Mouse (Mus musculus) adrenal gland, postnatal 10 days (tissue): Measurements from ENCODE around the gene Tnn. TPM values are rescaled to one million over a fixed set of nuclear protein-coding genes. Genes with fewer than 3 reads are reported as not detected.

Experiments used
- DNase-seq: peaks from one replicate; pipeline ENCODE4 v3.0.0; 2021; ENCODE audit warnings: mixed read lengths
- total RNA-seq, 2 experiments: library from RNA; stranded (reverse); gene quantifications; 2 replicates each; pipeline ENCODE4 v1.2.3; 2021

The Tnn gene
- total RNA-seq, 2 experiments from 2014 or later = 0.48 to 4.5 TPM

GRCm38 (mm10) chr1:160080800-160081436, 72.5 kb downstream of the Tnn start:
- peak; percentile 89 for DNase-seq

GRCm38 (mm10) chr1:160078882-160079661, 74.3 kb downstream of the Tnn start:
- peak; percentile 60 for DNase-seq

GRCm38 (mm10) chr1:160064547-160065144, 88.7 kb downstream of the Tnn start:
- DNase-seq = no peak

GRCm38 (mm10) chr1:160061725-160062366, 91.5 kb downstream of the Tnn start:
- peak; percentile 58 for DNase-seq

GRCm38 (mm10) chr1:160061321-160061720, 92.1 kb downstream of the Tnn start:
- no peak for DNase-seq

- no peak for DNase-seq
These were observed 92.8 kb downstream of the Tnn start for GRCm38 (mm10) chr1:160060542-160060941.

- DNase-seq = no peak
These were observed 93.5 kb downstream of the Tnn start for GRCm38 (mm10) chr1:160059908-160060307.

GRCm38 (mm10) chr1:160057657-160058056, 95.7 kb downstream of the Tnn start:
- DNase-seq = no peak

GRCm38 (mm10) chr1:160054366-160055078, 98.9 kb downstream of the Tnn start:
- DNase-seq = no peak

GRCm38 (mm10) chr1:160053510-160054305, 99.7 kb downstream of the Tnn start:
- no peak for DNase-seq

- no peak for DNase-seq
These were observed 100.6 kb downstream of the Tnn start for GRCm38 (mm10) chr1:160052556-160053315.

- DNase-seq = no peak
These were observed 102.5 kb downstream of the Tnn start for GRCm38 (mm10) chr1:160050898-160051297.

GRCm38 (mm10) chr1:160049131-160049880, 104.1 kb downstream of the Tnn start:
- DNase-seq = no peak

- no peak for DNase-seq
These were observed 105.9 kb downstream of the Tnn start for GRCm38 (mm10) chr1:160047481-160047931.

GRCm38 (mm10) chr1:160046786-160047185, 106.6 kb downstream of the Tnn start:
- peak; percentile 59 for DNase-seq

- no peak for DNase-seq
These were observed 107.4 kb downstream of the Tnn start for GRCm38 (mm10) chr1:160045971-160046370.

- DNase-seq = peak; percentile 64
These were observed 108.2 kb downstream of the Tnn start for GRCm38 (mm10) chr1:160045056-160045715.

GRCm38 (mm10) chr1:160044237-160045021, 109.0 kb downstream of the Tnn start, which contains the start of gene 4930523C07Rik:
TSS of gene 4930523C07Rik (plus strand) at chr1:160044382.
- DNase-seq = peak; percentile 88
